Mouse (Mus musculus): ENCODE results near the gene Crisp2.
"Not testable (repeated sequence)": the region's sequence is repeated elsewhere in the genome, so short reads cannot be mapped to it uniquely, and the experiment has no call there.

Crisp2 gene

GRCm38 (mm10) chr17:40806953-40807572 lies at the start of gene Crisp2:
Crisp2 (minus strand) TSS chr17:40807003.
- no peak for DNase-seq (ENCODE audit: low read depth)

GRCm38 (mm10) chr17:40855065-40855464 lies 48.3 kb upstream of the Crisp2 start:
- DNase-seq (ENCODE audit: low read depth) = no peak

GRCm38 (mm10) chr17:40837308-40837707 lies 30.5 kb upstream of the Crisp2 start:
- DNase-seq (ENCODE audit: low read depth) = peak; percentile 84

GRCm38 (mm10) chr17:40831870-40832269 lies 25.1 kb upstream of the Crisp2 start:
- DNase-seq (ENCODE audit: low read depth) = peak; percentile 17

GRCm38 (mm10) chr17:40824549-40824948 lies 17.7 kb upstream of the Crisp2 start:
- peak; percentile 75 for DNase-seq (ENCODE audit: low read depth)

GRCm38 (mm10) chr17:40823817-40824216 lies 17.0 kb upstream of the Crisp2 start:
- peak; percentile 71 for DNase-seq (ENCODE audit: low read depth)

- no peak for DNase-seq (ENCODE audit: low read depth)
Measured at GRCm38 (mm10) chr17:40821477-40821876, 14.7 kb upstream of the Crisp2 start.

GRCm38 (mm10) chr17:40817340-40817943 lies 10.6 kb upstream of the Crisp2 start:
- no peak for DNase-seq (ENCODE audit: low read depth)

GRCm38 (mm10) chr17:40812259-40812658 lies 5.5 kb upstream of the Crisp2 start:
- DNase-seq (ENCODE audit: low read depth) = no peak

- no peak for DNase-seq (ENCODE audit: low read depth)
Measured at GRCm38 (mm10) chr17:40811560-40811959, 4.8 kb upstream of the Crisp2 start.

GRCm38 (mm10) chr17:40810934-40811333 lies 4.1 kb upstream of the Crisp2 start, which contains the start of gene Rhag:
Rhag (plus strand) TSS chr17:40811126.
- DNase-seq (ENCODE audit: low read depth) = no peak

GRCm38 (mm10) chr17:40808071-40808470 lies 1.3 kb upstream of the Crisp2 start:
- peak; percentile 62 for DNase-seq (ENCODE audit: low read depth)

- peak; percentile 57 for DNase-seq (ENCODE audit: low read depth)
Measured at GRCm38 (mm10) chr17:40806550-40806949, 253 bp downstream of the Crisp2 start.

GRCm38 (mm10) chr17:40802707-40803340 lies 4.0 kb downstream of the Crisp2 start:
- peak; percentile 65 for DNase-seq (ENCODE audit: low read depth)

- DNase-seq (ENCODE audit: low read depth) = peak; percentile 64
Measured at GRCm38 (mm10) chr17:40793921-40794854, 12.6 kb downstream of the Crisp2 start.

- no peak for DNase-seq (ENCODE audit: low read depth)
Measured at GRCm38 (mm10) chr17:40789877-40790276, 16.9 kb downstream of the Crisp2 start.

GRCm38 (mm10) chr17:40767120-40767519 lies 39.7 kb downstream of the Crisp2 start:
- no peak for DNase-seq (ENCODE audit: low read depth)

GRCm38 (mm10) chr17:40763662-40764061 lies 43.1 kb downstream of the Crisp2 start:
- peak; percentile 1 for DNase-seq (ENCODE audit: low read depth)

GRCm38 (mm10) chr17:40731724-40732123 lies 75.1 kb downstream of the Crisp2 start:
- no peak for DNase-seq (ENCODE audit: low read depth)

- no peak for DNase-seq (ENCODE audit: low read depth)
Measured at GRCm38 (mm10) chr17:40731296-40731695, 75.5 kb downstream of the Crisp2 start.

- no peak for DNase-seq (ENCODE audit: low read depth)
Measured at GRCm38 (mm10) chr17:40726820-40727219, 80.0 kb downstream of the Crisp2 start, which contains the start of gene Esp1. Esp1 (plus strand) TSS chr17:40727120.

- DNase-seq (ENCODE audit: low read depth) = not testable (repeated sequence)
Measured at GRCm38 (mm10) chr17:40717055-40717454, 89.7 kb downstream of the Crisp2 start.
